Mouse (Mus musculus) ovary, postnatal 14 days (tissue): ENCODE data around the gene Wdr46.
"Not testable (repeated sequence)": the region's sequence is repeated elsewhere in the genome, so short reads cannot be mapped to it uniquely, and the experiment has no call there.

Source experiments
- DNase-seq: peaks from one replicate; pipeline ENCODE4 v3.0.0; 2022; ENCODE audit warnings: low spot score

The Wdr46 gene

GRCm38 (mm10) chr17:33980181-33981035 is 39.9 kb downstream of the Wdr46 start:
- no peak for DNase-seq

- peak; percentile 52 for DNase-seq
Observed at GRCm38 (mm10) chr17:33981192-33981909, 40.9 kb downstream of the Wdr46 start.

DNA sequence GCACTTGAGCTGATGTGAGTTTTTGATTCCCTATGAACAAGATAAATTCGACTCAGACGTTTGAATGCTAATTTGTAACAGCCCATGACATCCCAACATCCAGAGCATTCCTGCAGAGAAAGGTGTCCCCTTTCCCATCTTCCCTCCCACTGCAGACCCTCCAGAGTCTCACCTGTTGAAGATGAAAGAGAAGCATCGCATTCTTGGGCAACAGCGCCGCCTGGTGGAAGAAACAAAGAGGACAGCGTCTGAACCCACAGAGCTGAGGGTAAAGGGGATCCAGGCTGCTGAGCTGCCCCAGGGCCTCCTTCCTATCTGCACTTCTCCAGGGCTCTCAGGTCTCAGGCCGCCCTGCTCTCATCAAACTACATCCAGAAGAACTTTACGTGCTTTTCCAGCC is 41.7 kb downstream of the Wdr46 start:
- DNase-seq, result peak; percentile 46

DNA sequence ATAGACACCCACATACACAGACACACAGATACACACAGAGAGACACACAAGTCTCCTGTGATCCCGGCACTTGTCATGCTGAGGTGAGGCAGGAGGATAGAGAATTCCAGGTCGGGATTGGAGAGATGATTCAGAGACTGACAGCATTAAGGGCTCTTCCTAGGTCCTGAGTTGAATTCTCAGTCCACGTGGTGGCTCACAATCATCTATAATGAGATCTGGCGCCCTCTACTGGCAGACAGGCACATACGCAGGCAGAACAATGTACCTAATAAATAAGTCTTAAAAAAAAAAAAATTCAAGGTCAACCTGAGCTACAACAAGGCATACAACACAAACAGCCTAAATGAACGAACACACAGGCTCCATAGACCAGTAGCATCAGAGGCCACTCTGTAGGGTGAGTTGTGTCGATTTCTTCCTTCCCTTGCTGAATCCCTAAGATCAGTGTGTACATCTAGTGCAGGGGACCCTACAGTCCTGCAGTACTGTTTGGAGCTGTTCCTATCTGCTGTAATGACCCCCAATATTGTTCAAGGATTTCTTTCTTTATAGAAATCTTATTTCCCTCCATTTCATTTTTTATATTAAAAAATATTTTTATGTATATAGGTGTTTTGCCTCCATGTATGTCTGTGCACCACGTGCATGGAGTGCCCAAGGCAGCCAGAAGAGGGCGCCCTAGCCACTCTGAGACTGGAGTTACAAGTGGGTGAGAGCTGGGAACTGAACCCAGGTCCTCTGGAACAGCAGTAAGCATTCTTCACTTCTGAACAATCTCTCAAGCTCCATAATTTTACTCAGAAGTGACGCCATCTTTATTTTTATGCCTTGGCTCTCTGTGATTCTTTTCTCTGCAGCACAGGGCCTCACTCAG is 51.6 kb downstream of the Wdr46 start:
- peak; percentile 38 for DNase-seq

GRCm38 (mm10) chr17:33994959-33995358 is 54.5 kb downstream of the Wdr46 start:
- DNase-seq, result no peak

DNA sequence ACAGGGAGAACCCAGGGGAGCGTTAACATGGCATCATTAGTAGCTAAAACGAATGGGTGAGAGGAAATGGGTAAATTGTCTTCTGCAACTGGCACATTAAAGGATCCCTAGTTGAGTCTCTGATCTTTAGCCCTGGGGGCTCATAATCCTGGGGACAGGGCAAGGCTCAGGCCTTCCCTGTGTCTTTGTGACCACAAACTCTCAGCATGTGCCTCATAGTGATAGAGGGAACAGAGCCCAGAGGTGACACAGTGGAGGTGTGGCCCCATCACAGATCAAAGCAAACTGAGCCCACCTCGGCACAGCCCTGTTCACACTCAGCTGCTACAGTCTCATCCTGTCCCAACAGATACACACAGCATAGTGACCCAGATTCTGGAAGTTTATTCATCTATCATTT is 55.2 kb downstream of the Wdr46 start:
- DNase-seq, result no peak

DNA sequence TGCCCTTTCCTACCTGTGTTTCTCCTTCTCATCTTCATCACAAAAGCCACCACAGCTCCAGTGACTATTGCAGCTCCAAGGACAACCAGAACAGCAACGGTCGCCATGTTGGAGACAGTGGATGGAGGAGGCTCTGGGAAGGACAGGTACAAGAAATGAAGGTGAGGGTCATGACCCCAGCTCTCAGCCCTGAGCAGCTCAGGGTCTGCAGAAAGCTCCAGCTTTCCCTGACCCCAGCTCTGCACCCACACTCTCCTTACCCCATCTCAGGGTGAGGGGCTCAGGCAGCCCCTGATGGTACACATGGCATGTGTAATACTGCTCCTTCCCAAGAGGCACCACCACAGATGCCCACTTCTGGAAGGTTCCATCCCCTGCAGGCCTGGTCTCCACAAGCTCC is 56.6 kb downstream of the Wdr46 start:
- DNase-seq, result not testable (repeated sequence)

- DNase-seq, result not testable (repeated sequence)
Observed at GRCm38 (mm10) chr17:33998697-33999096, 58.2 kb downstream of the Wdr46 start.
